Mouse (Mus musculus) olfactory bulb, adult 2 months (tissue): ENCODE data around the gene Aasdh.

Experiments
- CTCF ChIP-seq: fragments of 200-500 bp; IDR thresholded peaks from 2 replicates; pipeline ENCODE4 v1.5.1; 2012; ENCODE audit warnings: low read depth, mild to moderate bottlenecking, low read length, moderate library complexity; ENCODE audit not compliant: insufficient read depth
- POLR2A ChIP-seq: fragments of 200-500 bp; IDR thresholded peaks from 2 replicates; pipeline ENCODE4 v1.6.1; 2012; ENCODE audit warnings: mild to moderate bottlenecking, low read depth, low read length, moderate library complexity; ENCODE audit not compliant: insufficient read depth

GRCm38 (mm10) chr5:76893084-76893483 is 12.2 kb downstream of the Aasdh start:
- TF ChIP-seq POLR2A (no peak), CTCF (no peak)
